Mouse (Mus musculus): ENCODE results near the gene Snx8. TPM values are rescaled to one million over a fixed set of nuclear protein-coding genes. Genes with fewer than 3 reads are reported as not detected.
"Not testable (repeated sequence)": the region's sequence is repeated elsewhere in the genome, so short reads cannot be mapped to it uniquely, and the experiment has no call there.

The Snx8 gene
- total RNA-seq, 2 experiments from 2014 or later, result 19.6 to 20.0 TPM

DNA sequence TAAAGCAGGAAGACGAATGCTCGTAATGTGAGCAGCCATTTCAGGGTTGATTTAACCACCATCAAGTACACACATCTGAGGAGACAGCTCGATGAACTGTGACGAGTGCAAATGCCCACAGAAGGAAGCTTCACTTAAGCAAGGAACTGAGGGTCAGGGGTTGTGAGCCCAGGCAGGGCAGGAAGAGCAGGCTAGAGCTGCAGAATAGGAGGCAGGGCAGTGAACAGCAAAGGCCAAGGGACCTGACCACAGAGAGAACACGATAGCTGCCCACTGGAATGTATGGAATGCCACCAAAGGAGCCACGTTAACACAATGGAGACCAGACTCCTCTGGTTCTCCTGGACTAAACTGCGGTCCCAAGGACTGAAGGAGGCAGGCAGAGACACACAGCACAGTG, 5.5 kb downstream of the Snx8 start:
- no peak for DNase-seq

DNA sequence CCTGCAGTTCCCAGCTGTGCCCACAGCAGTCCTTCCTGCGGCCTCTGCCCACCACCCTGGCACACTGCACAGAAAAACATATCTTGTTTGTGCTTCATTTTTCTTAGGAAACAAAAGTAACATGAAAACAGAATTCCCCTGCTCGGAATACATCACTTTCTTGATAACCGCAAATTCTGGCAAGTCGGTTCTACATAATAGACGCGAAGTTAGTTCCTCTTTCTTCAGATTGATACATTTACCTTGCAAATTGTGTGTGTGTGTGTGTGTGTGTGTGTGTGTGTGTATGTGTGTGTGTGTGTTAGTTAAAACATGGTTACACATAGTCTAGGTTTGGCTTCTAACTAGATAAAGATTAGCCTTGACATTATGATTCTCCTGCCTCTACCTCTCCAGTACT, 6.4 kb downstream of the Snx8 start:
- DNase-seq, result no peak

- DNase-seq, result no peak
Observed at GRCm38 (mm10) chr5:140381156-140381555, 7.9 kb downstream of the Snx8 start.

GRCm38 (mm10) chr5:140379299-140379698, 9.8 kb downstream of the Snx8 start:
- DNase-seq, result no peak

GRCm38 (mm10) chr5:140378121-140378853, 10.8 kb downstream of the Snx8 start:
- DNase-seq, result no peak

DNA sequence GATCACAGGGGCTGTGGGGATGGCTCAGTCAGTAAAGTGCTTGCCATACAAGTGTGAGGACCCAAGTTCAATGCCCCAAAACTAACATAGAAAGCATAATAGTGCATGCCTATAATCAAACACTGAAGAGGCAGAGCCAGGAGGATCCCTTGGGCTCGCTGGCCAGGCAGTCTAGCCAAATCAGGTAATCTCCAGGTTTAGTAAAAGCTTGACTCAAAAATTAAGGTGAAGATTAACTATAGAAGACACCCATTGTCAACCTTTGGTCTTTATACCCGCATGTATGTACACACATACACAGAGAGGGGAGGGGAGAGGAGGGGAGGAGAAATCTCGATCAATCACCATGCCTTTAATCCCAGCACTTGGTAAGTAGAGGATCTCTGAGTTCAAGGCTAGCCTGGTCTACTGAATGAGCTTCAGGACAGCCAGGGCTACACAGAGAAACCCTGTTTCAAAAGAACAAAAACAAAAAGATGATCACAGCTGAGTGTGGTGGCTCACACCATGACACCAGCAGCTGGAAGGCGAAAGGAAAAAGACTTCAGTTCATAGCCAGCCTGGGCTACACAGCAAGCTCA, 13.7 kb downstream of the Snx8 start:
- DNase-seq, result no peak

DNA sequence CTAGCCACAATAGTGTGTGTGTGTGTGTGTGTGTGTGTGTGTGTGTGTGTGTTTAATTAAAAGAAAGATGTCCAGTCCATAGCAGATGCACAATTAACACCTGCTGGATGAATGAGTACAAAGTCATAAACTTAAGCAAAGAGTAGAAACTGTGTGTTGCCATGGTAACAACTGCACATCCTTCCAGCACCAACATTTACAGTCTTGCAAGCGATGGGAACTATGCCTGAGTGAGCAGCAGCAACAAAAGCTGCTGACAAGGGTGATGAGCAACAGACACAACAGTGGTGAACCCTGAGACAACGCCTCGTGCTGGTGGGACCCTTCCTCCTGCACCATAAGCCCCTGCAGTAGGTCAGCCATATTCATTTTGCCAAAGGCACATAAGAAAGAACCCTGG, 14.8 kb downstream of the Snx8 start:
- no peak for DNase-seq

DNA sequence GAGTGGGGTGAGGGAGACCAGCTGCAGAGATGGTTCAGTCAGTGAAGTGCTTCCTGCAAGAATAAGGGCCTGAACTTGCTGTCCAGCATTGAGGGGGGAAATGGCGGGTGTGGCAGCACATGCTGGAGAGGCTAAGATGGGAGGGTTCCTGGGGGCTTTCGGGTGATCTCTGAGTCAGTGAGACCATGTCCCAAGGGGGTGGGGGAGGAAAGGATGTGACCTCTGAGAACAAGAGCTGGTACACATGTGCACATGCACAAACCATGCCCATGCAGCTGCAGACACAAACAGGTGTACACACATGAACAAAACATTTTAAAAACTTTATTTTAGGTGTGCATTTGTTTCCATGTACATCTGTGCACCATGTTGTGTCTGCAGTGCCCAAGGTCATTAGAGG, 15.4 kb downstream of the Snx8 start:
- DNase-seq, result no peak

DNA sequence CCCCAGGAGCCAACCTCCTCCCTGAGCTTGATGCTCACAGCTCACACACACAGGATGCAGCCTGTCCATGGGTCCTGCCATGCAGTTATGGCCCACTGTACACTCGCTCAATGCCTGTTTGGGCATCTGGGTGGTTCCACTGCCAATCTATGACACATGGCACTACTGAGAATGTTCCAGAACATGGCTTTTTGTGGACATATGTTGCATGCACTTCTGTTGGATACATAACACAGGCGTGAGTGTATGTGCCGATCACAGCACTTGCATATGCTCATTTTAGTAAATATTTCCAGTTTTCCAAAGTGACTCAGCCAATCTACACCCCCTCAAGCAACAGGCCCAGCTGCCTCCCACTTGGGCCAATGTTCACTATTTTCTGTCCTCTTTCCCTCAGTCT, 17.4 kb downstream of the Snx8 start:
- no peak for DNase-seq

DNA sequence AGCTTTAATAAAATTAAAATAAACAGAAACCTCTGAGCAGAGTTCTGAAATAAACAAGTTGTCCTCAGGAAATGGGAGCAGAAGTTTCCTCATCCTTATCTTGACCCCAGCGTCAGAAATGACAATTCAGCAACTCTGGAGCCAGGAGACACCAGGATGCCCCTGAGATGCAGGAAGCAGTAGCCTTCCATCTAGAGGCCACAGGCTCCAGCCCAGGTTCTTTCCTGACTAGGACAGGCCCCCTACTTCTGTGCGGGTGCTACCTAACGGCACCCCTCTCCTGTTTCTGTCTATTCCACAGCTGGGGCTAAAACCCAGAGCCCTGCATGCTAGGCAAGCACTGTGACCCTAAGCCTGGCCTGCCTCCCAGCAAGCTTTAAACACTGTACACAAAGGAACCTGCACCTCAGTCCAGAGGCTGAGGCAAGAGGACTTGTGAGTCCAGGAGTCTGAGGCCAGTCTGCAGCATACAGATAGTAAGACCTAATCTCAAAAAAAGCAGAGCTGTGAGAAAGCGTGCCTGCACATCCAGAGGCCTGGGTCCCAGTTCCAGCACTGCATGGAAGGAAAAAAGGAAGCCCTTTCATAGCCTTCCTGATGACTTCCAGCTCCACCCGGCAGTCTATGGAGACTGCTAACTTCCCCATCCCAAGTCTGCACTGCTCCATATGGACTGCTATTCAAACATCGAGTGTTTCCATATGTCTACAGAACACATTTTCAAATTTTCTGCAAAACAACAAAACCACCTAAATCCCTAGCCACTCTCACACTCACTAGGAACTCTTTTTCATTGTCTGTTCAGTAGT, 18.4 kb downstream of the Snx8 start:
- no peak for DNase-seq

DNA sequence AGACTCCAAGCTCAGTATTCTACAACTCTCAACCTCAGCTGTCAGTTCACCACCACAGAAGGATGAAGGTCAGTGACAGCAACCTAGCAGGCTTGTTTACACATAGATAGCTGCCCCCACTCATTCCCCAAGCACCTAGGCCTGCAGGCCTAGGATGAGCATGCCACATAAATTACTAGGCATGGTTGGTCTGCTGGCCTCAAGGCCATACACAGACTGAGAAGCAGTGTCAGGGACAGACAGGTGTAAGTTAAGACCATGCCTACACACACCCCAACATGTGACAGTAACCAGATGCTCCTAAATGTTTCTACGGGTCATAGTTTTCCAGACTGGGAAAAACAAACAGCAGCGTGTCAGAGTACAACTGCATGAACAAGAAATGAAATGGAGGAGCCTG, 19.6 kb downstream of the Snx8 start:
- no peak for DNase-seq

DNA sequence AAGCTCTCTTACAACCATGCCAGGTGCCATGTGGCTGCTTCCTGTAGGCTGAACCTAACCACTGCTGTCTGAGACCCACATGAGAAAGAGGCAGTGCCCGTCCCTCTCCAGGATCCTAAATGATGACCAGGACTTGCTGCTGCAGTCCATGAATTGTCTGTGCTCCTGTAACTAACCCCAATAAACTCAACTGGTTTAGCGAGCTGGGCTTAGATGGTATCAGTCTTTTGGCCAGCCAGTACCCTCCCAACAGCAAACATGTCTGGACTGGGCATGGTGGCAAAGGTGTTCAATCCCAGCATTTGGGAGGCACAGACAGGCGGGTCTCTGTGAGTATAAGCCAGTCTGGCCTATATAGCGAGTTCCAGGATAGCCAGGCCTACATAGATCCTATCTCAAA, 20.1 kb downstream of the Snx8 start:
- no peak for DNase-seq

DNA sequence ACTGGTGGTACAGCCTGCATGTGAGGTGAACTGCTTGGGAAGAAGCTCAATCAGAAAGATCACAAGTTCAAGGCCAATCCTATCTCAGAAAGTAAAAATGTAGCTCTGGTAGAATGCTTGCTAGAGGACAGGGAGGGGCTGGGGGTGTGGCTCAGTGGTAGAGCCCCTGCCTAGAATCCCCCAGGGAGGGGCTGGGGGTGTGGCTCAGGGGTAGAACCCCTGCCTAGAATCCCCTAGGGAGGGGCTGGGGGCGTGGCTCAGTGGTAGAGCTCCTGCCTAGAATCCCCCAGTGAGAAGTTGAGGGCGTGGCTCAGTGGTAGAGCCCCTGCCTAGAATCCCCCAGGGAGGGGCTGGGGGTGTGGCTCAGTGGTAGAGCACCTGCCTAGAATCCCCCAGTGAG, 20.9 kb downstream of the Snx8 start:
- not testable (repeated sequence) for DNase-seq

DNA sequence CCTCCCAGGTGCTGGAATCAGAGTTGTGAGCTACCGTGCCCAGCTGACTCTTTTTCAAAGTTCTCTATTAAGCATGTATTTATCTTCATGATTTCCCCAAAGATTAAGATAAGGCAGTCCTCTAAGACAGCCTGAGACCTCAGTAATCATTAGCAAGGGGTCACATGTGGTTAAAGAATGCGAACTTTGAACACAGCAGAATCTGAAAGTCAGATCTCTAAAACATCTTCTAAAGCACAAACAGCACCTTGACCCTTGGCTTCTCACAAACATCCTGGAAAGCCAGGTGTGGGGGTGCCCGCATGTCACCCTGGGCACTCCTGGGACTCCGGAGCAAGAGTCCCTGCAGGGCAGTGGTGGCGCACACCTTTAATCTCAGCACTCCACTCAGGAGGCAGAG, 24.6 kb downstream of the Snx8 start:
- DNase-seq, result no peak

DNA sequence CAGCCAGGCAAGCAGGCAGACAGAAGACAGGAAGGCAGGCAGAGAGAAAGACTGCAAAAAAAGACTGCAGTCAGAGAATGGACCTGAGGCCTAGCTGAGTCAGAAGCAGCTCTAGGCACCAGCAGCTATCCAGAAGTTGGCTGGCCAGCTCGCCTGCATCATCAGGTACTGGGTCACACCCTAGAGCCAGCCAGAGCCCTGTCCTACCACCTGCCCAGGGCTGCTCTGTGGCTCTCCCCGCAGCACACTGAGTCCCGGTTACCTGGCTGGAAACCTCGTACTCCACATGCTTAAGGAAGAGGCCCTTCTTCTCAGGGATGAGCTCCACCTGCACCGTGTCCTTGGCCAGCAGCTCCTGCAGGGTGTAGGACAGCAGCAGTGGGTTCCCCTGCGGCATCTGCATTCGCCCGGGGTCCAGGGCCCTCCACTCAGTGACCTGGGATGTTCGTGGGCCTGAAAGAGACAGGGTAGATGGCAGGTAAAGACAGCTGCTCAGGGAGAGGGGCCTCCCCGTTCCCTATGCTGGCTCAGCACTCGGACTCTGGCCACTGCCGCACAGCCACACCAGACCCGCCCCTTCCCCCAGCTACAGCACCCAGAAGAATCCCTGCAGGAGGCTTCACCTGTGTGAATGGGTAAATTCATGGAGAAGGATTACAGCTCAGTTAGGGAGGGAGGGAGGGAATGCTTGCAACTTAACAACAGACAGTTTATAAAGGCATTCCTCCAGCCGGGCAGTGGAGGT, 29.0 kb downstream of the Snx8 start:
- DNase-seq, result no peak

DNA sequence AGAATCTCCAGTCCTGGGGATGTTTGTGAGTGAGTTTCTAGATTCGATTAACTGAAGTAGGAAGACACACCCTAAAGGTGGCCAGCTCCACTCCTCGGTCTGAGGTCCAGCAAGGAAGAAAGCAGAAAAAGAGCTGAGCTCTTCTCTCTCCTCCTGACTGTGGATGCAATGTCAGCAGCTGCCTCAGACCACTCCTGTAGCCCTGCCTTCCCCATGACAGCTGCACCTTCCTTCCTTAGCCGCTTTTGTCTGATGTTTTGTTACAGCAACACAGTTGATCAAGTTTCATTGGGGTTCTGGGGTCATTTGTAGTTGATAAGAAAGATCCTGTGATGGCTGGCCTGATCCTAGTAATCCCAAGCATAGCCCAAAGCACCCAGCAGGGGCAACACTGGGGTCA, 31.6 kb downstream of the Snx8 start:
- DNase-seq, result no peak

DNA sequence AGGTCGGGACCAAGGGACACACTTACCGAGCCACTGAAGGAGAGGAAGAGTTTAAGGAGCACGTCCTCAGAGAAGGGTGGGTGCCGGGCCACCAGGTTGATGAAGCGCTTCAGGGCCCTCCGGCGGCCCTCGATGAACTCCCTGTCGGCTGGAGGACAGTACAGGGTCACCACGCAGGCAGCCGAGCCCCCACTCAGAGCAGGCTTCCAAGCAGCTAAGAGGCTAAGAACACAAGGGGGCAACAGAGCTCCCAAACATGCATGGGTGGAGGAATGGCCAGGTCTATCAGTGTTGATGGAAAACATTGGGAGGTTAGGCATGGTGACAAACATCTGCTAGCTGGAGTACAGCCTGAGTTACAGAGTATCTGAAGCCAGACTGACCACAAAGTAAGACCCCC, 33.1 kb downstream of the Snx8 start:
- DNase-seq, result no peak

- no peak for DNase-seq
Observed at GRCm38 (mm10) chr5:140352352-140352751, 36.7 kb downstream of the Snx8 start.

DNA sequence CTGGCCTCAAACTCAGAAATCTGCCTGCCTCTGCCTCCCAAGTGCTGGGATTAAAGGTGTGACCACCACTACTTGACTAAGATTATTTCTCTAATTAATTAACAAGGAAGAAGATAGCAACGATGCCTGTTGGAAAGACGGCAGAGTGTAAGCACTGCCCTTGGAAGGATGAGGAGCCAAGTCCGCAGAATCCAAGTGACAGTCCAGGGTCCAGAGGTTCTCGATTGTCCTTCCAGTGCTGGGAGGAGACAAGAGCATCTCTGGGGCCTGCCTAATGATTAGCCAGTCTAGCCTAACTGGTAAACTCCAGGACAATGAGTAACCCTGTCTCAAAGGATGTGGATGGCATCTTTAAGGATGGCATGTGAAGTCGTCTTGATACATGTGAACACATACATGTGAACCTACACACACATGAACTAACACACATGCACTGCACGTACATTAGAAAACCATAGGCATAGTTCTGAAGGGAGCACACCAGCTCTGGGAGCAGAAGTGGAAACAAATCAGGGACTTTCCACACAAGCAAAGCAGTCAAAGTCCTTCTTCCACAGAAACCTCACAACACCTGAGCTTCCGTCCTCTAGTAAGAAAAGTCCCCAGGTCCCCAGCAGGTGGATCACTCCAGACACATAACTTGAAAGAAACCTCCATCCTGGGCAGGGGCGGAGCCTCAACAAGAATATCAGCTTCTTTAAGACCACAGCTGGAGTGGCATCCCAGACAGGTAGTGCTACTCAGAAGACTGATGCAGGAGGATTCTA, 38.1 kb downstream of the Snx8 start:
- no peak for DNase-seq

DNA sequence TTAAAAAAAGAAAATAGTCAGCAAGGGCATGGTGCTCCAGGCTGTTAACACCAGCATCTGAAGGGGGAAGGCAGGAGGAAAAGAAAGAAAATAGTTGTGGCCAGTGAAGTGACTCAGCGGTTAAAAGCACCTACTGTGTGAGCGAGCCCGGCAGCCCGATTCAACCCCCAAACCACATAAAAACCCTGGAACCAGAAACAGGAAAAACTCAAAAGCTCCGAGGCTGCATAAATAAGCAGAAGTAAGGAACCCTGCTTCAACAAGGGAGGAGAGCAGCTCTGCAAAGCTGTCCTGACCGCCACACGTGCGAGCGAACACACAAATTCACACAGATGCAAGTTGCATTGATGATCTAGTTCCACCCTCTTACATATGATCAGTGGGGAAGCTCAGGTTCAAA, 39.2 kb downstream of the Snx8 start:
- DNase-seq, result no peak

- no peak for DNase-seq
Observed at GRCm38 (mm10) chr5:140346050-140346449, 43.0 kb downstream of the Snx8 start.

DNA sequence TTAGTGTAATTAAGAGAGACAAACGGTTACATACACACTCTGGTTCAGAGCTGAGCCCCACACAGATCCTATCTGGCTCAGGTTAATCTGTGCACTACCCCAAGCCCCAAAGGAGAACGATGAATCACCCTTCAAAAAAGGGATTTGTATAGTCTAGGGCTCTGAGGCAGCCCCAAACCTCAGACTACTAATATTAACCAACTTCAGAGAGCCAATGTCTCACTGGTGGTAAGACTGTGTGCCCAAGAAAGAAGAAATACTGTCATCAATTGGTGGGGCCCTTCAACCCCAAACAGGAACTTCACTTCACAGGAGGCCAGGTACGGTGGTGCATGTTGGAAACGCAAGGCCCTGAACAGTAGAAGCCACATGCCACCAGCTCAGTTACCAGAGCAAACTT, 43.8 kb downstream of the Snx8 start:
- no peak for DNase-seq
